Mouse (Mus musculus) lung, adult 2 months (tissue): Measurements from ENCODE around the gene Hist1h3b.

Experiments
- CTCF ChIP-seq: fragments of 200-500 bp; IDR thresholded peaks from 2 replicates; pipeline ENCODE4 v1.5.1; 2011; ENCODE audit warnings: mild to moderate bottlenecking, low read length, control low read depth; ENCODE audit not compliant: insufficient read depth
- POLR2A ChIP-seq: fragments of 200-500 bp; IDR thresholded peaks from 2 replicates; pipeline ENCODE4 v1.6.1; 2011; ENCODE audit warnings: low read depth, mild to moderate bottlenecking, control low read depth, low read length, borderline replicate concordance; ENCODE audit errors: extremely low read depth

- TF ChIP-seq CTCF = no peak
- no peak for TF ChIP-seq POLR2A
Measured at GRCm38 (mm10) chr13:23779025-23779424, 27.0 kb downstream of the Hist1h3b start.
